Mouse (Mus musculus) urinary bladder, postnatal 14 days (tissue): ENCODE data around the gene Ghitm.
"Not testable (repeated sequence)": the region's sequence is repeated elsewhere in the genome, so short reads cannot be mapped to it uniquely, and the experiment has no call there.

Experiments used
- DNase-seq: peaks from one replicate; pipeline ENCODE4 v3.0.0; 2021; ENCODE audit warnings: low spot score

Gene Ghitm

GRCm38 (mm10) chr14:37135127-37135593, at the start of gene Ghitm:
TSS of gene Ghitm (minus strand) at chr14:37135272.
- peak; percentile 95 for DNase-seq

- no peak for DNase-seq
These were observed 49.8 kb upstream of the Ghitm start for GRCm38 (mm10) chr14:37184871-37185270.

- DNase-seq: no peak
These were observed 39.4 kb upstream of the Ghitm start for GRCm38 (mm10) chr14:37174484-37174883.

GRCm38 (mm10) chr14:37165266-37165926, 30.3 kb upstream of the Ghitm start:
- peak; percentile 30 for DNase-seq

- no peak for DNase-seq
These were observed 29.4 kb upstream of the Ghitm start for GRCm38 (mm10) chr14:37164392-37165032.

GRCm38 (mm10) chr14:37163277-37163956, 28.3 kb upstream of the Ghitm start:
- DNase-seq: no peak

- DNase-seq: no peak
These were observed 19.3 kb upstream of the Ghitm start for GRCm38 (mm10) chr14:37154391-37154790.

- DNase-seq: no peak
These were observed 4.1 kb upstream of the Ghitm start for GRCm38 (mm10) chr14:37139051-37139710.

- not testable (repeated sequence) for DNase-seq
These were observed 2.5 kb upstream of the Ghitm start for GRCm38 (mm10) chr14:37137596-37137995.

GRCm38 (mm10) chr14:37136110-37136509, 1.0 kb upstream of the Ghitm start:
- no peak for DNase-seq

GRCm38 (mm10) chr14:37135671-37136070, 599 bp upstream of the Ghitm start:
- no peak for DNase-seq

GRCm38 (mm10) chr14:37134304-37135126, 557 bp downstream of the Ghitm start:
- DNase-seq: no peak

GRCm38 (mm10) chr14:37127652-37128051, 7.4 kb downstream of the Ghitm start:
- DNase-seq: peak; percentile 28

- DNase-seq: no peak
These were observed 15.8 kb downstream of the Ghitm start for GRCm38 (mm10) chr14:37119233-37119632.

- no peak for DNase-seq
These were observed 21.1 kb downstream of the Ghitm start, which contains the start of gene 2610528A11Rik for GRCm38 (mm10) chr14:37113922-37114321. TSS of gene 2610528A11Rik (minus strand) at chr14:37114022.

- DNase-seq: no peak
These were observed 22.1 kb downstream of the Ghitm start for GRCm38 (mm10) chr14:37112931-37113330.

- no peak for DNase-seq
These were observed 23.7 kb downstream of the Ghitm start for GRCm38 (mm10) chr14:37111371-37111770.

- no peak for DNase-seq
These were observed 24.6 kb downstream of the Ghitm start for GRCm38 (mm10) chr14:37110456-37110855.

GRCm38 (mm10) chr14:37109975-37110374, 25.1 kb downstream of the Ghitm start:
- no peak for DNase-seq

GRCm38 (mm10) chr14:37109460-37109859, 25.6 kb downstream of the Ghitm start:
- DNase-seq: no peak

GRCm38 (mm10) chr14:37105846-37106245, 29.2 kb downstream of the Ghitm start:
- DNase-seq: no peak
